Mouse (Mus musculus) hindbrain, embryonic 13.5 days (tissue): ENCODE data around the gene Rac2. TPM values are rescaled to one million over a fixed set of nuclear protein-coding genes. Genes with fewer than 3 reads are reported as not detected.

ENCODE experiments used
- ATAC-seq: fragments of 200-750 bp; cut with Nextera tagmentation; 2 replicates; pipeline ENCODE4 v1.8.0; 2017; ENCODE audit warnings: moderate TSS enrichment; ENCODE audit not compliant: low FRiP score
- H3K27ac ChIP-seq: fragments of 300-500 bp; sonication (generic); 2 replicates; pipeline ENCODE4 v1.5.1; 2015; ENCODE audit warnings: inconsistent platforms, mild to moderate bottlenecking, moderate library complexity
- H3K27me3 ChIP-seq: fragments of 300-500 bp; sonication (generic); 2 replicates; pipeline ENCODE4 v1.6.1; 2015; ENCODE audit warnings: mild to moderate bottlenecking, inconsistent platforms
- H3K36me3 ChIP-seq: fragments of 300-500 bp; sonication (generic); 2 replicates; pipeline ENCODE4 v1.6.1; 2015; ENCODE audit warnings: mild to moderate bottlenecking, inconsistent platforms
- H3K4me1 ChIP-seq: fragments of 300-500 bp; sonication (generic); replicated peaks from 2 replicates; pipeline ENCODE4 v1.6.1; 2015; ENCODE audit warnings: inconsistent platforms
- H3K4me2 ChIP-seq: fragments of 300-500 bp; sonication (generic); 2 replicates; pipeline ENCODE4 v1.6.1; 2015; ENCODE audit warnings: inconsistent platforms, mild to moderate bottlenecking, moderate library complexity
- H3K4me3 ChIP-seq: fragments of 300-500 bp; sonication (generic); 2 replicates; pipeline ENCODE4 v1.5.1; 2015; ENCODE audit warnings: mild to moderate bottlenecking, inconsistent platforms
- H3K9ac ChIP-seq: fragments of 300-500 bp; sonication (generic); 2 replicates; pipeline ENCODE4 v1.6.1; 2015; ENCODE audit warnings: mild to moderate bottlenecking, inconsistent platforms
- H3K9me3 ChIP-seq: fragments of 300-500 bp; sonication (generic); 2 replicates; pipeline ENCODE4 v1.6.1; 2016; ENCODE audit warnings: inconsistent platforms
- WGBS: fragments of 180-500 bp; shearing (Covaris S2); methylation state at CpG from one replicate; pipeline ENCODE4 v1.1.7; 2015; 5-methylcytosine and 5-hydroxymethylcytosine counted together
- polyA plus RNA-seq: library from polyadenylated mRNA; unstranded; fragments of >200 nt; fragmentation: Nextera tagmentation; extraction: Ambion mirVana; gene quantifications from 2 replicates; pipeline ENCODE4 v1.2.1, GENCODE M21; 2015

The Rac2 gene
- polyA plus RNA-seq, 1 experiment from 2014 or later: 8.8 TPM

GRCm38 (mm10) chr15:78529428-78529990 lies 43.1 kb downstream of the Rac2 start:
- H3K4me1 ChIP-seq: peaks cover 30% of the 10 kb centered on the region
- H3K9ac ChIP-seq: peak overlapping the region; percentile 65
- H3K4me3 ChIP-seq: peak overlapping the region; percentile 28
- H3K27me3 ChIP-seq: peaks cover 7% of the 10 kb centered on the region
- ATAC-seq: 0 out of 2 replicates have a peak, but pooled peaks have one; percentile 15
- no peaks in the 10 kb centered on the region for H3K36me3 ChIP-seq
- peak overlapping the region; percentile 51 for H3K4me2 ChIP-seq
- no peaks in the 10 kb centered on the region for H3K9me3 ChIP-seq
- WGBS: 4% methylated on average over 14 of the region's 15 CpGs
- H3K27ac ChIP-seq: 0 out of 2 replicates have a peak overlapping the region, but pooled peaks have one; percentile 42

GRCm38 (mm10) chr15:78528726-78529411 lies 43.7 kb downstream of the Rac2 start:
- H3K27ac ChIP-seq: peak overlapping the region; percentile 42; the same call in 1 of the 2 replicates
- peak overlapping the region; percentile 51 for H3K4me2 ChIP-seq
- H3K36me3 ChIP-seq: no peaks in the 10 kb centered on the region
- H3K9me3 ChIP-seq: no peaks in the 10 kb centered on the region
- peaks cover 30% of the 10 kb centered on the region for H3K4me1 ChIP-seq
- peak overlapping the region; percentile 28 for H3K4me3 ChIP-seq
- peak overlapping the region; percentile 65 for H3K9ac ChIP-seq
- ATAC-seq: no peak
- WGBS: 56% methylated on average over 11 of the region's 11 CpGs
- H3K27me3 ChIP-seq: peaks cover 7% of the 10 kb centered on the region

DNA sequence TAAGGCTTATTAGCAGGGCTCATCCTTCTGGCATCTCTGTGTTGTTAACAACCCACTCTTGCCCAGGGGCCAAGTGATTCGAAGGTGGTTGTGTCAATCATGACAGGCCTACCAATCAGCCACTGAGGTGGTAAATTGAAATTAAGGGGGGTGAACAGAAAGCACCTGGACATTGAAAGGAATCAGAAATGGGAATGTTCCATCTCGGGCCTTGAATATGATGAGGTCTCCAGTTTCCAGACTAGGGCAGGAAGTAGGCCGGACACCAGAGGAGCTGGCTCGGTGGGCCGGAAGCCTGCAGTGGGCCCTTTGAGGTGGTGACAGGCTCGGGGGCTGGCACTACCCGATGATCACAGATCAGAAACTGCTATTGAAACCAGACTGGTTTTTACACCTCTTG lies 44.6 kb downstream of the Rac2 start:
- no peak overlapping the region for H3K4me2 ChIP-seq
- no peak overlapping the region for H3K9ac ChIP-seq
- no peak for ATAC-seq
- H3K27ac ChIP-seq: no peak overlapping the region
- 83% methylated on average over 7 of the region's 7 CpGs for WGBS
- no peaks in the 10 kb centered on the region for H3K9me3 ChIP-seq
- no peaks in the 10 kb centered on the region for H3K36me3 ChIP-seq
- peaks cover 7% of the 10 kb centered on the region; the same call in 1 of the 2 replicates for H3K27me3 ChIP-seq
- no peak overlapping the region for H3K4me3 ChIP-seq
- peaks cover 30% of the 10 kb centered on the region for H3K4me1 ChIP-seq

GRCm38 (mm10) chr15:78524163-78524562 lies 48.4 kb downstream of the Rac2 start:
- Histone ChIP-seq H3K4me2 (no peak overlapping the region), H3K4me1 (peaks cover 11% of the 10 kb centered on the region), H3K27ac (no peak overlapping the region), H3K9ac (no peak overlapping the region), H3K4me3 (no peak overlapping the region), H3K27me3 (no peaks in the 10 kb centered on the region), H3K9me3 (no peaks in the 10 kb centered on the region), H3K36me3 (no peaks in the 10 kb centered on the region)
- no peak for ATAC-seq
- 80% methylated on average over 5 of the region's 5 CpGs for WGBS

DNA sequence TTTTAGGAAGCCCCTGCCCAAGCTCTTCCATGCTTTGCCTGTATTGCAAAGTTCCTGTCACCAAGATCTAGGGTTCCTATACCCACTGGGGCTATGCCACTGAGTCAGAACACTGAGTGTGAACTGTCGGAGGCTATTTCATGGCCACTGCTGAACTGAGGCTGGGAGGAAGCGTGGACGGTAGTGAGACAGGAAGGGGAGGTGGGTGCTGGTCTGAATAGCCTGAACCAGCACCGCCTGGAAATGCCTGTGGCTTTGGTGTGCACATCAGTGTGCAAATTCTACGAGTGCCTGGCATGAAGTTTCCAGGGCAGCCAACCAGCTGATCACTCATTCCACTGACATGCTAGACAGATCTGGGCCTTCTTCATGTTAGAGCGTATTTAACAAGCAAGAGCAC lies 50.7 kb downstream of the Rac2 start:
- Histone ChIP-seq H3K4me2 (no peak overlapping the region), H3K36me3 (no peaks in the 10 kb centered on the region), H3K4me1 (0 out of 2 replicates have a peak, but pooled peaks cover 5% of the 10 kb centered on the region), H3K9ac (no peak overlapping the region), H3K27me3 (no peaks in the 10 kb centered on the region), H3K27ac (no peak overlapping the region), H3K9me3 (no peaks in the 10 kb centered on the region), H3K4me3 (no peak overlapping the region)
- ATAC-seq: no peak
- WGBS: 81% methylated on average over 6 of the region's 6 CpGs

GRCm38 (mm10) chr15:78521331-78521730 lies 51.3 kb downstream of the Rac2 start:
- Histone ChIP-seq H3K4me3 (no peak overlapping the region), H3K4me2 (no peak overlapping the region), H3K9ac (no peak overlapping the region), H3K36me3 (no peaks in the 10 kb centered on the region), H3K9me3 (no peaks in the 10 kb centered on the region), H3K27ac (no peak overlapping the region), H3K27me3 (no peaks in the 10 kb centered on the region), H3K4me1 (0 out of 2 replicates have a peak, but pooled peaks cover 5% of the 10 kb centered on the region)
- ATAC-seq: no peak
- 72% methylated on average over 8 of the region's 8 CpGs for WGBS

DNA sequence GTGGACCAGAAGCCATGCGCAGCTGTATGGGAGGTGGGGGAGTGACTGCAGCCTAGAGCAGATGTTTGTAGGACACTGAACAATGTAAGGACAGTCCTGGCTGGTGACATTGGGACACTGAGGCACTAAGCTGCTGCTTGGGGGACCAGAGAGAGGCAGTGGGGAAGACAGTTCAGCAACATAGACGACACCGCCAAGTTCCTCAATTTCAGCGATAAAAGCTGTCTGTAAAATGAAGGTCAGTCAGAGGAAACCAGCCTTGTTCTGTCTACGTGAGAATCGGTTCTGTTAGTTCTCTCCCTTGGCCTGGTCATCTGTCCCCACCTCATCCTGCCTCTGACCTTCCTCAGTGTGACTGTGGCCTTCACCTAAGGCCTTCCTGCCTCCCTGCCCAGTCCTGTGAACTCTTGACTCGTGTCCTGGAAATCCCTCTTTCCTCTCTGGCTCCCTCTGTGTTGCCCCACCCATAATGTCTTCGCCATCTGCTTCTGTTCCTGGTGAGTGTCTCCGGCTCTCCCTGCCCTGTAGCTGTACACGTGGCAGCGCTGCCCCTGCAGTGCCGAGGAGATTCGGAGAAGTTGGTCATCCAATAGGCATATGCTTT lies 52.4 kb downstream of the Rac2 start:
- no peak for ATAC-seq
- Histone ChIP-seq H3K9me3 (no peaks in the 10 kb centered on the region), H3K9ac (no peak overlapping the region), H3K4me2 (no peak overlapping the region), H3K27me3 (no peaks in the 10 kb centered on the region), H3K4me1 (0 out of 2 replicates have a peak, but pooled peaks cover 5% of the 10 kb centered on the region), H3K36me3 (no peaks in the 10 kb centered on the region), H3K27ac (no peak overlapping the region), H3K4me3 (no peak overlapping the region)
- 68% methylated on average over 13 of the region's 13 CpGs for WGBS

DNA sequence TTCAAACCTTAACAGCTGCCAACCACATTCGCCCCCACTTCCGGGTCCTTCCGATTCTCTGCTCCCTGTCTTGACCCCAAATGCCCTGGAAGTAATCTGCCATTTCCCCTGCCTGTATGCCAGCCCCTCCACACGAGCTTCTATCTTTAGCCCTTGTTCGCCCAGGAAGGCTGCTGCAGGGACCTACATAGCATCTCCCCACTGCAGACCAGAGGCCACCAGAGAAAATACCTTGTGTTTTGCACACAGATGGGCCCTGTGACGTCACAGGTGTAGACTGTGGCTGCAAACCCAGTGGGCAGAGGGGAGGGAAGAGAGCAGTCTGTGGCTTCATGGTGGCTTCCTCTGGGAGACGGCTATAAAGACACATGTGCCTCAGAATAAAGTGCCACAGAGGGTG lies 54.4 kb downstream of the Rac2 start:
- H3K4me1 ChIP-seq: 0 out of 2 replicates have a peak, but pooled peaks cover 5% of the 10 kb centered on the region
- H3K36me3 ChIP-seq: no peaks in the 10 kb centered on the region
- no peaks in the 10 kb centered on the region for H3K27me3 ChIP-seq
- H3K27ac ChIP-seq: no peak overlapping the region
- WGBS: 73% methylated on average over 7 of the region's 7 CpGs
- H3K9me3 ChIP-seq: no peaks in the 10 kb centered on the region
- H3K4me2 ChIP-seq: no peak overlapping the region
- no peak for ATAC-seq
- no peak overlapping the region for H3K4me3 ChIP-seq
- H3K9ac ChIP-seq: no peak overlapping the region

DNA sequence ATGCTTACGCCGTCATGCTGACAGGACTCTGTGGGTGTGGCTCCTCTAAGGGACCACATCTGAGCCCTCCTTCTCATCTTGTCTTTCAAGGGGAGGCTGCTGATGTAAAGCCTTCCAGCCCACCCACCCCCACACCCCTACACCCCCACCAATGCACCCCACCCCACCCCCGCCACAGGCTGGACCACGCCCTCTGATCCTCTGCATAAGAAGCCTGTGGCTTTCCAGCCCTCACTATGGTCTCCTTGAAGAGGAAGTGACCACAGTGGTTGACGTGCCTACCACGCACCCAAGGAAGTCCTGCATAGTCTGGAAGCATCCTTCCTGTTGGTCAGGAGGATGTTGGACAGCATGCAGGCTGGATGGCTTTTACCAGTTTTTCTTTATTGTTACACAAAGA lies 56.8 kb downstream of the Rac2 start:
- Histone ChIP-seq H3K9ac (0 out of 2 replicates have a peak overlapping the region, but pooled peaks have one; percentile 19), H3K4me2 (no peak overlapping the region)

DNA sequence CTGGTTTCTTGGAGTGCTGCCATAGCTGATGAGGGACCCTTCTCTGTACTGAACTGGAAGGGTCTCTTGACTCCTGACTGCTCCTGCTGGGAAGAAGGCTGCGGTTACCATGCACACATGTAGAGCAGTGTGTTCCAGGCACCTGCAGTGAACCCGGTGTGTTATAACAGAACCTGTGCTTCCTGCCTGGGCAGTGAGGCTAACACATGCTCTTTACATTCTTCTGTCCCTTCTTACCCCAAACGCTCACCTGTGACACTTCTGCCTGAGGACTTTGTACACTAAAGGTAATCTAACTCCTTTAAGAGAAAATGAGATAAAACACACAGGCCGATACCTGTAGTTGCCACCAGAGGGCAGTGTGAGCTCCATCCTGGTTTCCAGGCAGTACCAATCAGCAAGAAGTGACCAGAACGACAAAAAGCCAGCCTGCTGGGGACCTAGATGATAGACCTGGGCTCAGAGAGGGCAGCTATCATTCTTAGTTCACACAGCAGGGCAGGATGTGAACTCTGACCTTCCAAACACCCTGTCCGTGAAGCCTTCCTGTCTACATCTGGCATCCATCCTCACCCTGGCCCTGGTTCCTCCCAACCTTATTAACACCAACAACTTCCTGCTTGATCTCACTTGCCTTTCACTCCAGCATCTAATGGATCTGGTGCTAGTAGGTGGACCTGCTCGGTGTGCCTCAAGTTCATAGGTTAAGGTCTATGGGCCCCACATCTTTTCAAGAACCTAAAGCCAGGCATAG lies 58.0 kb downstream of the Rac2 start:
- no peak overlapping the region for H3K4me3 ChIP-seq
- no peaks in the 10 kb centered on the region for H3K9me3 ChIP-seq
- no peak overlapping the region for H3K27ac ChIP-seq
- no peak overlapping the region for H3K4me2 ChIP-seq
- no peaks in the 10 kb centered on the region for H3K36me3 ChIP-seq
- WGBS: 26% methylated on average over 7 of the region's 7 CpGs
- no peaks in the 10 kb centered on the region for H3K27me3 ChIP-seq
- no peak overlapping the region for H3K9ac ChIP-seq
- ATAC-seq: no peak
- H3K4me1 ChIP-seq: peaks cover 7% of the 10 kb centered on the region

More for the DNA sequence above, 56.8 kb downstream of the Rac2 start:
- Histone ChIP-seq H3K4me1 (0 out of 2 replicates have a peak, but pooled peaks cover 5% of the 10 kb centered on the region), H3K9me3 (no peaks in the 10 kb centered on the region), H3K36me3 (no peaks in the 10 kb centered on the region), H3K27me3 (no peaks in the 10 kb centered on the region), H3K4me3 (no peak overlapping the region), H3K27ac (no peak overlapping the region)
- ATAC-seq: no peak
- WGBS: 92% methylated on average over 6 of the region's 6 CpGs

GRCm38 (mm10) chr15:78513019-78513418 lies 59.6 kb downstream of the Rac2 start:
- no peak for ATAC-seq
- Histone ChIP-seq H3K4me1 (peaks cover 7% of the 10 kb centered on the region), H3K27ac (no peak overlapping the region), H3K4me2 (no peak overlapping the region), H3K27me3 (no peaks in the 10 kb centered on the region), H3K9ac (no peak overlapping the region), H3K36me3 (no peaks in the 10 kb centered on the region), H3K4me3 (no peak overlapping the region), H3K9me3 (no peaks in the 10 kb centered on the region)
- 91% methylated on average over 14 of the region's 14 CpGs for WGBS

- no peaks in the 10 kb centered on the region for H3K9me3 ChIP-seq
Measured at GRCm38 (mm10) chr15:78511951-78512350, 60.6 kb downstream of the Rac2 start.

More at GRCm38 (mm10) chr15:78511951-78512350, 60.6 kb downstream of the Rac2 start:
- 83% methylated on average over 7 of the region's 7 CpGs for WGBS
- H3K36me3 ChIP-seq: no peaks in the 10 kb centered on the region
- H3K27me3 ChIP-seq: no peaks in the 10 kb centered on the region
- H3K9ac ChIP-seq: no peak overlapping the region
- H3K4me3 ChIP-seq: no peak overlapping the region
- H3K27ac ChIP-seq: no peak overlapping the region
- ATAC-seq: no peak
- H3K4me1 ChIP-seq: peaks cover 7% of the 10 kb centered on the region
- H3K4me2 ChIP-seq: no peak overlapping the region
